Mouse (Mus musculus) liver, embryonic 18 days (tissue): ENCODE measurements around the gene Rbpj. TPM values are rescaled to one million over a fixed set of nuclear protein-coding genes. Genes with fewer than 3 reads are reported as not detected.

Experiments used
- polyA plus RNA-seq: library from polyadenylated mRNA; depleted of rRNA; stranded (reverse); fragments of >200 nt; gene quantifications from 2 replicates; pipeline ENCODE4 v1.2.3, GENCODE M21; 2012; rRNA removed

Gene Rbpj
- polyA plus RNA-seq, result 6.1 and 7.5 TPM in 2 replicates

DNA sequence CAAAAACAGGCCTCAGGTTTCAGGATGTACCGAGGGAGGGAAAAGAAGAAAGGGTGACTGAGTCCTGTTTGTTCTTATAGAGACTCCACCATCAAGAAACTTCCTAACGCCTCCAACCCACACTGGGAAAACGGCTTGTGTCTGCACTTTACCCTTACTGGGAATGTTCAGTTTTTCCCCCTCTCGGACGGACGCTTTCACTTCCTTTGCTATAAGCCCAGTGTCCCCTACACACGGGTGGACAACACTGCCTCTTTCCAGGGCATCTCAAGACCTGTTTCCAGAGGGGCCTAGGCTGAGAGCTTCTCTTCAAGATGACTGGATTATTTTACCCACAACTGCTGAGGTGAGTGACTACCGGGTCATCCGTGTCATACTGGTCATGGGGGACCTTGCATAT lies at the start of gene Rbpj:
Gene Rbpj (plus strand): TSS at position 270 of the 400 bp plus-strand sequence.

Other genes starting within 250 kb of the Rbpj start
- 20.9 and 24.1 TPM in 2 replicates for gene Smim20, start 199.1 kb upstream of the Rbpj start, polyA plus RNA-seq
- 0.02 and 0.05 TPM in 2 replicates for gene Cckar, start 241.6 kb downstream of the Rbpj start, polyA plus RNA-seq